Mouse (Mus musculus) naive thymus-derived CD4-positive, alpha-beta T cell, adult 2 months (primary cell): Measurements from ENCODE around the gene Exosc5.

Experiments
- DNase-seq: peaks from one replicate; pipeline ENCODE4 v3.0.0-alpha.2; 2011; ENCODE audit warnings: low read depth

Gene Exosc5

DNA sequence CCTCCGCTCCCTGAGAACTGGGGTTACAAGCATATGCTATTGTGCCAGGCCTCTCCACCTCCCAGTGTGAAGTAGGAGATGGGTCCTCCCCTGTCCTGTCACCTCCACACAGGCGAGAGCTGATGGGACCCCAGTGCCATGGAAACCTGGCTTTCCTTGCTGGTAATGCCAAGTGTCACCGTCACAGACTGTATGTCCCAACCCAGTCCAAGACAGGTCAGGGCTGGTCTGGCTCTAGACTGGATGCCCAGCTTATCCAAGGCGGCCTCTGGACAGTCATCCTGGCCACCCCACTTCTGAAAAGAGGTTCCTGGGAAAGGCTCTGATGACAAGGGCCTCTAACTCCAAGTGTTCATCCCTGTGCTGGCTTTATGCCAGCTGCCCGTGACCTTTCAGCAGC, 21.9 kb upstream of the Exosc5 start:
- no peak for DNase-seq

DNA sequence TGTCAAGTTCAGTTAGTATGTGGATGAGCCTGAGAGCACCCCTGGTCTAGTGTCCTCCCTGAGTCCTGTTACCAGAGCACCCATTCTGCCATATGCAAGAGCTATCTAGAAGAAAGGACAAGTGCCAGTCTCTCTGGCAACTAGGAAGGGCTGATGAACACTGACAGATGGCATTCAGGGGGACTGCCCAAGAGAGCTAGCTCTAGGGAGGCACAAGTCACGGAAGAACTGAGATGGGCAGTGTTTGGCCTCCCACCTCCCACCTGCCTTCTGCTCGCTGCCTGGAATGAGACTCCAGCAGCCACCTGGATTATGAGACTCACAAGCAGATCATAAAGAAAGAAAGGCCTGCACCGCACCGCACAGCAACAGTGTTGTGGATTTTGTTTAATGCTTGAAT, 19.2 kb upstream of the Exosc5 start:
- no peak for DNase-seq

DNA sequence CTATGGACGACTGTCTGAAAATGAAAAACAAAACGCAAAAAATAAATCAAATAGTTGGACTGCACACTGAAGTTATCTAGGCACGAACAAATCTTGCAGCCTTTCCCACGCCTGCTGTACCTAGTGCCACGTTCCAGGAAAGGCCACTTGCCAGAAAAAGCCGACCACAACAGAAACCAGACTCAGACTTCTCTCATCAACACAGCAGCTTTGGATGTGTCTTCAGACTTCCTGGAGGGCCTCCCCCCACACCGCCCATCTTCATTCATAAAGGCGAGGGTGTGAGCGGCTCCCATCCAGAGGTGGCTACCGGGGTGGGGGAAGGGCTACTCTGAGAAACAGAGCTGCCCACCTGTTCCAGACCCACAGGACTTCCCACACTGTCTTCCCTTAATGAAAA, 14.8 kb upstream of the Exosc5 start:
- DNase-seq, result no peak

DNA sequence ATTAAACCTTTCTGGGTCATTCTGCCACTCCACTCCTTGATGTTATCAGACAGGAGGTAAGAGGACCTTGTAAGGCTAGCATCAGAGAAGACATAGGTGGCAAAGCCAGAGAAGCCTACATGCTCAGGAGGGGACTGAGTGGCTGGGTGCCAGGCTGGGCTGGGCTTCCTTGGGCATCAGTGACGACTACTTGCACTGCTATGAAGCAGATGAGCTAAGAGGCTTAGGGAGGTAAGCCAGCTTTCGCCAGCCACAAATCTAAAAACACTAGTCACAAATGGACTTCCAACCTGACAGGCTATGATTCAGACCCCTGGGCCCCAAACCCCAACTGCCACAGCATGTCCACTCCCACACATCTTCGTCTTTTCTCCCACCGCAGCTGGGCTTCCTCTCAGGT, 14.3 kb upstream of the Exosc5 start:
- no peak for DNase-seq

DNA sequence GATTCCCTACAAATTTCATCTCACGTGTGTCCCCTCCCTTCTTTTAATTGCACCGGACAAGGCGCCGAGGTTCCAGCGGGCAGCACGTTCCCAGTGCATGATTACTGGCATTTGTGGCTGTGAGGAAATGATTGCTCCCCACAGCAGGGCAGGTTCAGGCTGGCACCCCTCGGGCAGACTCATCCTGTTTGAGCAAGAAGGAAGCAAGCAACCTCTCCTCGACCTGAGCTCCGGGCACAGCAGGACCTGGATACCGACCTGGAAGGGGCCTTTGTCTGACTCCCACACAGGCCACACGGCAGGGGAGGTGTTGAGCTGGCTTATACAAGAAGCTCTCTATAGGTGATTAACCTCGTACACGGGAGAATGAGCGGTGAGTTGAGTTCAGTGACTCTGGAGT, 13.9 kb upstream of the Exosc5 start:
- no peak for DNase-seq

DNA sequence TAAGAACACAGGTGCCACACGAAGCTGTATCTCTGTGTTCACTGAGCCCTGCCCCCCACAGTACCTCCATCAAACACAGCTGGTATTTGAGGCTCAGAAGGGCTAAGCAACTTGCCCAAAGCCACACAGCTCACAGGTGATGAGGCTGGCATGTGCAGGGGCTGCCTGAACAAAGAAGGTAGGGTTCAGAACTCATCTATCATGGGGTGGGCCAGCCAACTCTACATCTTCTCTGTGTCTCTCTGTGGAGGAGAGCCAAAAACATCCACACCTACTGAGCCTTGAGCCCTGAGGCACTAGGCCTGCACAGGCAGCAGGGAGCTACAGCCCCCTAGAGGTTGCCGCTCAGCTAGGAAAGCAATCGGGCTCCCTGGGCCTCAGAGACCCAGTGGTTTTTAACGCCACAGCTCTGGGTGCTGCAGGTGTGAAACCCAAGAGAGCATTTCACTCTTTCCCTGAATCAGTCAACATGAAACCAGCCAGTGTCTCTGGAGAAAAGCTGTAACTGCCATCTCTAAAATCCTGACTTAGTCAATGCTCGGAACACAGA, 11.3 kb upstream of the Exosc5 start:
- peak; percentile 54 for DNase-seq

DNA sequence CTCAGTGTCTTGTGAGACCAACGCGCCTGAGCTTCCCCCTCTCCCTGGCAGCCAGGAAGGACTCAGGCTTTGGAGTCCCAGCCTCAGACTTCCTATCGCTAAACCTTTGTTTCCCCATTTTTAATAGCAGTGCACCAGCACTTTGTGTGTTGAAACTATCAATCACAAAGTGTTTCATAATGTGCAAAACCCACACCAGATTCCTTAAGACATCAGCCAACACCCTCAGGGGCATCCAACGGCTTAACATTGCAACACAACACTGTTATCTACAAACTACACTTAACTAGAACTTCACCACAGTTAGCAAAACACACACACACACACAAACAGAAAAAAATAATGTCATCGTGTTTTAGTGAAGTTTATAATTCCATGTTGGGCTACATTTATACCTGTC, 9.1 kb upstream of the Exosc5 start:
- no peak for DNase-seq

DNA sequence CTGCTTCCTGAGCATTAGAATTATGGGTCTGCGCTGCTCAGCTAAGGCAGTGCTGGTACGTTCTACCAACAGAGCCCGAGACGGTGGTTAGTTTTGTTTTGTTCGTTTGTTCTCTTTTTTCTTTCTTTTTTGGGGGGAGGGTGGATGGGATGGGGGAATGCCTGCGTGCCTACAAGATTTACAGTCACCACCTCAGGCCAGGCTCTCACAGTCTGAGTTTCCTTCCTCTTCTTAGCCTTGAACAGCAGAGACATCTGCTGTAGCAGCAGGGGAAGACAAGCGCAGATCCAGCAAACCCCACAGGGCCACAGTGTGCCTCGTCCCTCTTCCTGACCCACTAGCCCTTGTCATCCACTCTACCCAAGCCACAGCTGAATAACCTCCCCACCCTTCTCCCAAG, 7.7 kb upstream of the Exosc5 start:
- peak; percentile 29 for DNase-seq

DNA sequence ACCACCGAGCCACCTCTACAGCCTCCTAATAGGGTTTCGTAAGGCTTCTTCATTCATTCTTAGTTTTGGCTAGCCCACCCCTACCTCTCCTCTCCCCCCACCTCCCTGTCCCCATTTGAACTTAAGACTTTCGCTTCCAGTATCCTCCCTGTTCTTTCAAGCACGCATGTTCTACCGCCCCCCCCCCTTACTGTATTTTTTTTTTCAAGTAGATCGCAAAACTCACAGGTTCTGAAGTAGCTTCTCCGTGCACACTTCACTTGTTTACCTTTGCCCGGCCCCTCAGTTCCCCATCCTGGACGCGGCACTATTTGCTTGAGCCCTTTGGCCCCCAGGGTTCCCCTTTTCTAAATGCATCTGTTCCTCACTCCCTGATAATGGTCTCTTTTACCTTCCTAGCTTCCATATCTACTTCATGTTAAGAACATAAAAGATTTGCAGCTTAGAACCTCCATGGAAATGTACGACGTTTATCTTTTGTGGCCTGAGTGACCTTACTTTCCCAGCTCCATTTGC, 6.7 kb upstream of the Exosc5 start:
- DNase-seq, result no peak

DNA sequence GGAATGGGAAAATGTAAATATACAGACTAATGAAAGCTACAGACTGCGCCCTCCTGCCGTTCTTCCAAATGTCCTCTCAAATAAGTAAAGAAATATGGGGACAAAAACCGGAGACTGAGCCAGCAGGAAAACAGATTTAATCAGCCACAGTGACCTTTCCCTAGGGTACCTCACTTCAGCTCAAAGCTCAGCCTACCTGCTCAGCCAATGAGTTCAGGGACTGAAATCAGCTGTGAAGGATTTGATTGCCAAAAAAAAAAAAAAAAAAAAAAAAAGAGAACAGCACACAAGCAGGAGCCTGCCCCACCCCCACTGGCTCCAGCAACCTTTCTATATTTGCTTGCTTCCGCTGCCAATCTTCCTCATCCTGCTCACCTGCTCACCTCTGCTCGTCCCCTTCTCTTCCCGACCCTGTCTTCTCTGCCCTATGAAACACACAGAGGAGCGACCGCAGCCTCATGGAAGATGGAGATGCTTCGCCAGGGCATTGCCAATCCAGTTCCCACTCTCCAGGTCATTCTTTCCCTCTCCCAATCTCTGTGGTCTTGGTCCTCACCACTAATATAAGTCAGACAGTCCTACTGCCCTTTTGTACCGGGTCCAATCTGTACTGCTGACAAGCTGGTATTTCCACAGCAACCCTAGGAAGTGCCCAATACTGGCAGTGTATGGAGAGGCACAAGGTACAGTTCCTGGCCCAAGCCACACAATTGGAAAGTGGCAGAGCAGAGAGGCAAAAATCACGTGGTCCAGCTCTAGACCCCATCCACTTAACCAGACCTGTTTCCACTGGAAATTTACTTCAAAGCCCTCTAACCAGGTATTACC, 3.1 kb upstream of the Exosc5 start:
- DNase-seq, result no peak

DNA sequence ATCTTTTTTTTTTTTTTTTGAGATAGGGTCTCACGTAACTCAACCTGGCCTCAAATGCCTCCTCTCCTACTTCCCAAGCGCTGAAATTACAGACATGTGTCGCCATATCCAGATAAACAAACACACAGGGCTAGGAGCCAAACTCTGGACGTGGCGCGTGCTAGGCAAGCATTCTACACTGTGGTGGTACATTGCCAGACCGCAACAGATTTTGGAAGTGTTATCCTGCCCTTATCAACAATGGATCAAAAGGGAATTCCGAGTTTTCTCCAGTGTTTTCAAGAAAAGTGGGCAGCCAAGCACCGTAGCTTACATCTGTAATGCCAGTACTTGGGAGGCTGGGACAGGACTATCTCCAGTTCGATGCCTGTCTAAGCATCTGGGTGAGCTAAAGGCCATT, 1.2 kb upstream of the Exosc5 start:
- DNase-seq, result no peak

DNA sequence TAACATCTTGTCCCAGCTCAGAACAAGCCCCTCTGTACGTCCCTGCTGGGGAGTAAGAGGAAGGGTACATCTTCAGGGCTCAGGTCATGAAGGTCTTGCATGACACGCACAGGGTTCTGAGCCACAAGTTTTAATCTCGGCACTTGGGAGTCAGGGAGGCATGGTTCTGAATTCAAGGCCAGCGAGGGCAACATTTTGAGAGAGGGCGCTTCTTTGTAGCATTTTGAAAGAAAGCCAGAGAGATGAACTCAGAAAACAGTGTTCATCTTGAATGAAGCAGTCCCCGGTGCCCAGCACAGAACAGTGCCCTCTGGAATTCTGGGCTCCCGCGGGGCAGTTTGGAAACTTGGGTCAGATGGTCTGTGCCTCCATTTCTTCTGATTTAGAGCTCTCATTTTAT, 7.4 kb downstream of the Exosc5 start:
- no peak for DNase-seq

DNA sequence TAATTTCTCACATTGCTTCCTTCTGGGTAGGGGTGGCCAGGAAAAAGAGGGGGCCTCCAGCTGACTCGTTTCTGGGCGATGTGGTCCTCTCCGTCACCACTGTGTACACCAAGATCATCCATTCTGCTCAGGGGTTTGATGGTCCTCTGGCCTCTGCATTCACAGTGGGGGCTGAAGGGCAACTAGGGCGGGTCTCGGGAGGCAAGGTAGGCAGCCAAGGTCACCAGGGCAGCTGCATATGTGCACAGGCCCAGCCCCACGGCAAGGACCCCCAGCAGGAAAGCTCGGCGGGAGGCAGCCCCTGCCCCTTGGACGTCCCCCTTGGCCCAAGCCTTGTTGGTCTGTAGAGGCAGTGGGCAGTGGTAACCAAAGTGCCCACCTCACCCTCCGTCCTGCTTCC, 10.2 kb downstream of the Exosc5 start:
- no peak for DNase-seq

DNA sequence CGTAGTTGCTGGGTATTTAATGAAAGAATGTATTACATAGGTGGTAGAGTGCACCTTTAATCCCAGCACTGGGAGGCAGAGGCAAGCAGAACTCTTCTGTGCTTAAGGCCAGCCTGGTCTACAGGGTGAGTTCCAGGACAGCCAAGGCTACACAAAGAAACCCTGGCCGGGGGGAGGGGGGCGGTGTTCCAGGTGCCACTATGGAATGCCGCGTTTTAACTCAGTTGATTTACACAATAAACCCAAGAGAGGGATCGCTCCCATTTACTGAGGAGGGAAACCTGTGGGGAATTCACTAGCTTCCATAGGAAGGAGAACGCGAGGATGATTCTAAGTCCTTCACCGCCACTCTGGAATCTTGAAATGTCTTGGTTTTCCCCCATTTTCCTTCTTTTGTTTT, 10.7 kb downstream of the Exosc5 start:
- DNase-seq, result no peak

DNA sequence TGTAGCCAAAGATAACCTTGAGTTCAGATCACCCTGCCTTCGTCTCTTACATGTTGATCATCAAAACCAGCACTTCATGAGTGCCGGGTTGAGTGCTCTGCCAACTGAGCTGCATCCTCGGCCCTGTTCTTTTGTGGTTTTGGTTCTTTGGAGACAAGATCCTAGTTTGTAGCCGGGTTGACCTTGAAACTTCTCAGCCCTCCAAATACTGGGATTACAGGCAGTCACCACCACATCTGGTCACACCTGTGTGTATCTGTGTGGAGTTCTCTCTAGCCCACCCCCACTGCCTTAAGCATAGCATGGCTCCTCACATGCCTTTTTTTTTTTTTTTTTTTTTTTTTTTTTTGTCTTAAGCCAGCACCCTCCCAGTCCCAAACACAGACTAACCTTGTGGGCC, 11.1 kb downstream of the Exosc5 start:
- DNase-seq, result no peak

DNA sequence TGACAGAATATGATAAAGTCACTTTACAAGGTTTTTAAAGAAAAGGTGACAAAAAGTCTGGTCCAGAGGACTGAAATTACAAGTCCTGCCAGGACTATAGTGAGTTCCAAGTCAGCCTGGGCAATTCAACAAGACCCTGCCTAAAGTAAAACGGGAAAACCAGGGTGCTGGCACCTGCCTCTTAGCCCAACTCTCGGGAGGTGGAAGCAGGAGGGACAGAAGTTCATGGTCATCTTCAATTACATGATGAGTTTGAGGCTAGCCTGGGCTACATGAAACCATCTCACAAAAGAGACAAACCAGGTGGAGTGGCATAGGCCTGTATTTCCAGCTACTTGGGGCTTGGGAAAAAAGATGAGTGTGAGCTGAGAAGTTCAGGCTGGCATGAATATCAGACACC, 12.7 kb downstream of the Exosc5 start:
- DNase-seq, result no peak

DNA sequence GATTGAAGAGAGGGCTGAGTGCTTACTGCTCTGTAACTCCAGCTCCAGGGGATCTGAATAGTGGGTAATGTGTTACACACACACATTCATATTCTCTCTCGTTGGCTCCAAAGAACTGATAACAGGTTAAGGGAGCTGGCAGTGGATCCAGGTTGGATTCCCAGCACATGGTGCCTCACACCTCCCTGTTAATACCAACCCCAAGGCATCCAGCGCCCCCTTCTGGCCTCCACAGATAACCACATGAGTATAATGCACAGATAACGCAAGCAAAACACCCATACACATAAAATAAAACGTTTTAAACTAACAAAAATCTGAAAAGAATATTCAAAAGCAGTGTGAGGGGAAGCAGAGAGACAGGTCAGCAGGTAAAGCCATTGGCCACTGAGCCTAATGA, 13.5 kb downstream of the Exosc5 start:
- no peak for DNase-seq

DNA sequence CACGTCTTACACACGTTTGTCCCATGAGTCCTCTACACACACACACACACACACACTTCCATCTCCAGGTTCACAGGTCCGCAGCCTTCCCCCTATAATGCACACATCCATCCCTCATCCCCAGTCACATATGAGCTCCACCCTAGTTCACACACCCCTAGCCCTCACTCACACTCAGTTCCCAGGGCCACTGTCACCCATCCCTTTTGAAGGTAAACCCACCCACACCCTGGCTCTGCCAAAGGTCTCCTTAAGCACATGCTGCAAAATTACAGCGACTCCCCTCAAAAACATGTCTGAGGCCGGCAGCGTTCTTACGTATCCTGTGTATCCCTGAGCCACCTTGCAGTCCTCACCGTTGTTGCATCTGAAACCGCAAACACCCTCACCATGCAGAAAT, 15.3 kb downstream of the Exosc5 start:
- DNase-seq, result peak; percentile 41

DNA sequence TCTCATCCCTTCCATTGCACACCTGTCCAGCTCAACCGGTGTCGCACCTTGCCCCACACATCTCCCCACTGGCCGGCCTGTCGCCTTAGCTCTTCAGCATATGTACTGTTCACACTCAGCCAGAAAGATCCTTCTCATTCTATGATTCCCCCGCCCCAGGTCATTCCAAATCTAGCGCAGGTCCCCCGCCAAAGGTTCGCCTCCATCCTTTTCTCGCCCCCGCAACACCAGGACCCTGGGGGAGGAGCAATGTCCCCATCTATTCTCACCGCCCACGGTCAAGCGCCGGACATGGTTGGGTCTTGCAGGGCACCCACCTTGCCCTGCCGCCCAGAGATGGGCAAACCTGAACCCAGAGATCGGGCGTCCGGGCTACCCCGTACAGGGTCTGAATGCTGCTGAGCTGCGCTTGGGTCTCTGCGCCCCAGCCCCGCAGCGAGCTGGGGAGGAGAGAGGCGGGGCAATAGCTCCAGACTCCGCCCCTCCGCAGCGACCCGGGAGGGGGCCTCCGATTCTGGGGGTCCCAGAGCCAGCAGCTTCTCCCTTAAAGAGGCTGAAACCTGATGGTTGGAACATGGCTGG, 15.8 kb downstream of the Exosc5 start, which contains the start of gene Tmem91:
Gene Tmem91, minus strand, starts transcription at position 448 of the 582 bp plus-strand sequence.
- peak; percentile 13 for DNase-seq

DNA sequence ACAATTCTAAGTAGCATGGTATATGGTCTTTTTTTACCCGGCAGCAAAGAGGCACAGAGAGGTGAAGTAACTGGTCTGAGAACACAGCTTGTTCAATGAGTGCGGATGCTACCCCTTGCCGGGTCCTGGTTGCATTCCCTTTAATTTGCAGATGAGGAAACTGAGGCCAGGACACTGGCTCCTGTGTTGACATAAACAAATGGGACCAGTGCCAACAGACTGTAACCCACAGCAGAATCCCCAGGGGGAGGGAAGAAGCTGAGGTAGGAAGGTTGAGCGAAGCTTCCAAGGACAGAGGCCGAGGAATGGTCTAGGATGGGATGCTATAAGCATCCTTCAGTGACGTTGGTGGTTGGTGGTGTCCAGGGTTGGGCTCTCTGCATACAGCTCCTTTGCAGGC, 16.4 kb downstream of the Exosc5 start:
- no peak for DNase-seq

DNA sequence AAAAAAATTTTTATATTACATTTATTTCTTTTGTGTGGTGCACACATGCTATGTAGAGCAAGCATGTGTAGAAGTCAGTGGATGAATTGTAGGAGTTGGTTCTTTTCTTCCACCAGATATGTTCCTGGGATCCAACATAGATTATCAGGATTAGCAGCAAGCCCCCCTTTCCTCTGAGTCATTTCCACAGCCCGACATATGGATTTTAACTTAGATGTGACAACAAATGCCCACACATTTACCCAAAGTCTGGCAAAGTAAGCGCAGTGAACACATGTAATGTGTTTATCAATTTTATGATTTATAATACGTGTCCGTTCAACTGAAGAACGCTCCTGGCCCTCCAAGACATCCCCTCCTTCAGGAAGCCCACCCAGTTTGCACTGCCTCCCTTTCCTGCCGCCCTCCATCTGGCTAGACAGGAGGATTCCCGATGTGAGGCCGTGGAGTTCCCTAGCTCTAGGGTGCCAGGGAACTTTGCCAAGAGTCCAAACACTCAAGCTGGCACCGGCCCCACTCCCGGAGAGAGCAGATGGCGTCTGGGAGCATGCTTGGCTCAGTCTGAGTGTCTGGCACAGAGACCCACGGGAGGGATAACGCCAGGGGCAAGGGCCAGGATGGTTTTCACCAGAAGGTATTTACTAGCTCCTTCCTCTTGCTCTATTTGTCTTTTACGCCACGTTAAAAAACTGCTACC, 17.3 kb downstream of the Exosc5 start:
- DNase-seq, result no peak

DNA sequence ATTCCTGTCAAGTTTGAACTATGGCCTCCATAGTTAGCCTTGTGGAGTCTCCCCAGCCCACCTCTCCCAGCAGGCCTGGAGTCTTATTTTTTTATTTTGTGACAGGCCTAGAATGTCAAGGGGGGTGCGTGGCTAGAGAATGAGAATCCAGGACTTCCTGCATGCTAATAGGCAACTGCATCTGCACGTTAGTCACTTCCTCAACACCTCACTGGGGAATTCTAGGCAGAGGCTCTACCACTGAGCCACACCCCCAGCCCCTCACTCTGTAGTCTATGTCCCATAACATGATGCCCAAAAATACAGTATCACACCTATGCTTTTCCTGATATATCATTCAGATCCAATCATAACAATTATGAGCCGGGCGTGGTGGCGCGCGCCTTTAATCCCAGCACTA, 18.0 kb downstream of the Exosc5 start:
- no peak for DNase-seq

DNA sequence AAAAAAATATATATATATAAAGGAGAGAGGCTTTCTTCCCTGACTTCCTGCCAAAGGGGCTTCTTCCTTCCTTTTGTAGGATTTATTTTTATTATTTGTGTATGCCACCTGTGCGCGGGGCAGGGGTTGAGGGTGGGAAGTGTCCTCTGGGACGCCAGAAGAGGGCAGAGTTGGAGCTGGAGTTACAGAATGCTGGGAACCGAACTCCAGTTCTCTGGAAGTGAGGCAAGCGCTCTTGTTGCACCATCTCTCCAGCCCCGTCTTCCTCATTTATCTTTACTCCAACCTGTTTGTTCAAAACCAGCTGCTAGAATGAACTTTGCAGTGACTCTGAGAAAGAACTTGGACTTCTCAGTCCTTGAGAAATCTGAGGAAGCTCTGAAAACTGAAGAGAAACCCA, 21.0 kb downstream of the Exosc5 start:
- DNase-seq, result no peak
